Mouse (Mus musculus) lung, postnatal 0 days (tissue): Measurements from ENCODE around the gene Gnai2.

Source experiments
- CTCF ChIP-seq: IDR thresholded peaks from 2 replicates; pipeline ENCODE4 v1.5.1; 2016; ENCODE audit warnings: antibody characterized with exemption, mild to moderate bottlenecking
- EP300 ChIP-seq: IDR thresholded peaks from 2 replicates; pipeline ENCODE4 v1.6.1; 2016; ENCODE audit warnings: antibody characterized with exemption, mild to moderate bottlenecking, control low read depth

DNA sequence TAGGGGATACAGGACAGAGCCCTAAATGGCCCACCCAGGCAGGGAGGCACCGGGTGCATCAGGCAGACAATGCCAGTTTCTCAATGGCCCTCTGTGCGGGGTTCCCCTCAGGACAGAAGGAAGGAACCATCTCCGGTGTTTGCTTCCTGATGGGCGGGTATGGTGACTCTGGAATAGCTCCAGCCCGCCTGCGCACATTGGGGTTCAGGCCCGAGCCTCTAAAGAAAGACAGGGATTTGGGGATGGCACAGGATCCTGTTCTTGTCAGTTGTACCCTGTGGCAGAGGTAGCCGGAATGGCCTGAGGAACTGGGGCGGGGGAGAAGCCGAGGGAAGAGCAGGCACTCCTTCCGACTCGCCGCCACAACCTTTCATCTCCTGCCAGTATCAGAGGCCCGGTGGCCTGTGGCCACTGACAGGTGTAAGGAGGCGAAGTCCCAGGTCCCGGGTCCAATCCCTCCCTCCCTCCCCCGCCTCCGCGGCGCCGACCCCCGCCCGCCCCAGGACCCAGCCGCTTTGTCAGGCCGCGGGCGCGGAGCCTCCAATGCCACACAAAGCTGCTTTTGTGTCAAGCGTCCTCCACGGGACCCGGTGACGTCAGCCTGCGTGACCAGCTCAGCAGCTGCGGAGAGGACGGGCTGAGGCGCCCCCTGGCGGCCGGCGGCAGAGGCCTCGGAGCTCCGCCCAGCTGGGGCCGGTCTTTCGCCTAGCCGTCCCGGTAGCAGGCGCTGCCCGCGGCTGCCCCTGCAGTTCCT, 22.8 kb downstream of the Gnai2 start:
- TF ChIP-seq CTCF = peak; percentile 97
- TF ChIP-seq EP300 = peak; percentile 71
